Mouse (Mus musculus): ENCODE measurements around the gene Gm20388. TPM values are rescaled to one million over a fixed set of nuclear protein-coding genes. Genes with fewer than 3 reads are reported as not detected.
A peak's percentile ranks its signal among the peaks of the same experiment; 100 is the strongest.

Gm20388 gene
- polyA plus RNA-seq, 1 experiment, result 10.6 TPM

- peak overlapping the region; percentile 70 for H3K4me3 ChIP-seq (replicated peaks; ENCODE audit: control insufficient read depth, low read depth, low read length)
- peak overlapping the region; percentile 95 for H3K27ac ChIP-seq (ENCODE audit: control insufficient read depth, insufficient read depth, low read depth, low read length, poor library complexity)
- WGBS, result 1% methylated on average over 14 of the region's 14 CpGs
- TF ChIP-seq POLR2A (IDR thresholded peaks at IDR 0.05; ENCODE audit: borderline replicate concordance, control insufficient read depth, low read depth, low read length), result no peak
- no peak for TF ChIP-seq CTCF (IDR thresholded peaks at IDR 0.05; ENCODE audit: control insufficient read depth, insufficient read depth, low read length)
- H3K4me1 ChIP-seq (ENCODE audit: control insufficient read depth, insufficient read depth, low read length), result no peaks in the 10 kb centered on the region; the same call in 1 of the 2 replicates
Measured at GRCm38 (mm10) chr8:123064809-123065213, 3154.2 kb downstream of the Gm20388 start.

- H3K4me1 ChIP-seq (ENCODE audit: control insufficient read depth, insufficient read depth, low read length), result no peaks in the 10 kb centered on the region; the same call in 1 of the 2 replicates
- under 1% methylated on average over 84 of the region's 84 CpGs for WGBS
- peak overlapping the region; percentile 95 for H3K27ac ChIP-seq (ENCODE audit: control insufficient read depth, insufficient read depth, low read depth, low read length, poor library complexity)
- peak; percentile 98 for TF ChIP-seq POLR2A (IDR thresholded peaks at IDR 0.05; ENCODE audit: borderline replicate concordance, control insufficient read depth, low read depth, low read length)
- peak; percentile 47; the same call in 1 of the 2 replicates for TF ChIP-seq CTCF (IDR thresholded peaks at IDR 0.05; ENCODE audit: control insufficient read depth, insufficient read depth, low read length)
- H3K4me3 ChIP-seq (replicated peaks; ENCODE audit: control insufficient read depth, low read depth, low read length), result peak overlapping the region; percentile 98
Measured at GRCm38 (mm10) chr8:123065214-123066100, 3154.8 kb downstream of the Gm20388 start.

GRCm38 (mm10) chr8:123066101-123066683 lies 3155.6 kb downstream of the Gm20388 start:
- 22% methylated on average over 7 of the region's 7 CpGs for WGBS
- H3K27ac ChIP-seq (ENCODE audit: control insufficient read depth, insufficient read depth, low read depth, low read length, poor library complexity), result peak overlapping the region; percentile 95
- no peak for TF ChIP-seq POLR2A (IDR thresholded peaks at IDR 0.05; ENCODE audit: borderline replicate concordance, control insufficient read depth, low read depth, low read length)
- no peak for TF ChIP-seq CTCF (IDR thresholded peaks at IDR 0.05; ENCODE audit: control insufficient read depth, insufficient read depth, low read length)

GRCm38 (mm10) chr8:123071176-123071575 lies 3160.5 kb downstream of the Gm20388 start:
- no peak for TF ChIP-seq CTCF (IDR thresholded peaks at IDR 0.05; ENCODE audit: control insufficient read depth, insufficient read depth, low read length)
- TF ChIP-seq POLR2A (IDR thresholded peaks at IDR 0.05; ENCODE audit: borderline replicate concordance, control insufficient read depth, low read depth, low read length), result no peak
- H3K27ac ChIP-seq (ENCODE audit: control insufficient read depth, insufficient read depth, low read depth, low read length, poor library complexity), result no peak overlapping the region
- 77% methylated on average over 4 of the region's 4 CpGs for WGBS
- H3K4me3 ChIP-seq (replicated peaks; ENCODE audit: control insufficient read depth, low read depth, low read length), result no peak overlapping the region
- no peaks in the 10 kb centered on the region; the same call in 1 of the 2 replicates for H3K4me1 ChIP-seq (ENCODE audit: control insufficient read depth, insufficient read depth, low read length)

More at GRCm38 (mm10) chr8:123066101-123066683, 3155.6 kb downstream of the Gm20388 start:
- Histone ChIP-seq H3K4me1 (ENCODE audit: control insufficient read depth, insufficient read depth, low read length) (no peaks in the 10 kb centered on the region; the same call in 1 of the 2 replicates), H3K4me3 (replicated peaks; ENCODE audit: control insufficient read depth, low read depth, low read length) (peak overlapping the region; percentile 98)

GRCm38 (mm10) chr8:123077213-123077612 lies 3166.6 kb downstream of the Gm20388 start:
- H3K27ac ChIP-seq (ENCODE audit: control insufficient read depth, insufficient read depth, low read depth, low read length, poor library complexity), result no peak overlapping the region
- peaks cover 4% of the 10 kb centered on the region; the same call in 1 of the 2 replicates for H3K4me1 ChIP-seq (ENCODE audit: control insufficient read depth, insufficient read depth, low read length)
- no peak for TF ChIP-seq CTCF (IDR thresholded peaks at IDR 0.05; ENCODE audit: control insufficient read depth, insufficient read depth, low read length)
- TF ChIP-seq POLR2A (IDR thresholded peaks at IDR 0.05; ENCODE audit: borderline replicate concordance, control insufficient read depth, low read depth, low read length), result no peak
- no peak overlapping the region for H3K4me3 ChIP-seq (replicated peaks; ENCODE audit: control insufficient read depth, low read depth, low read length)
- WGBS, result 53% methylated on average over 6 of the region's 6 CpGs

GRCm38 (mm10) chr8:123082993-123083392 lies 3172.4 kb downstream of the Gm20388 start:
- Histone ChIP-seq H3K27ac (ENCODE audit: control insufficient read depth, insufficient read depth, low read depth, low read length, poor library complexity) (no peak overlapping the region), H3K4me1 (ENCODE audit: control insufficient read depth, insufficient read depth, low read length) (no peaks in the 10 kb centered on the region), H3K4me3 (replicated peaks; ENCODE audit: control insufficient read depth, low read depth, low read length) (no peak overlapping the region)
- TF ChIP-seq CTCF (IDR thresholded peaks at IDR 0.05; ENCODE audit: control insufficient read depth, insufficient read depth, low read length) (no peak), POLR2A (IDR thresholded peaks at IDR 0.05; ENCODE audit: borderline replicate concordance, control insufficient read depth, low read depth, low read length) (no peak)
- 94% methylated on average over 6 of the region's 6 CpGs for WGBS

GRCm38 (mm10) chr8:123083610-123084009 lies 3173.0 kb downstream of the Gm20388 start:
- H3K4me1 ChIP-seq (ENCODE audit: control insufficient read depth, insufficient read depth, low read length), result no peaks in the 10 kb centered on the region
- TF ChIP-seq POLR2A (IDR thresholded peaks at IDR 0.05; ENCODE audit: borderline replicate concordance, control insufficient read depth, low read depth, low read length) (no peak), CTCF (IDR thresholded peaks at IDR 0.05; ENCODE audit: control insufficient read depth, insufficient read depth, low read length) (no peak)
- no peak overlapping the region for H3K4me3 ChIP-seq (replicated peaks; ENCODE audit: control insufficient read depth, low read depth, low read length)
- WGBS, result 90% methylated on average over 12 of the region's 12 CpGs
- no peak overlapping the region for H3K27ac ChIP-seq (ENCODE audit: control insufficient read depth, insufficient read depth, low read depth, low read length, poor library complexity)

GRCm38 (mm10) chr8:123087289-123087688 lies 3176.6 kb downstream of the Gm20388 start:
- H3K4me1 ChIP-seq (ENCODE audit: control insufficient read depth, insufficient read depth, low read length), result no peaks in the 10 kb centered on the region
- TF ChIP-seq POLR2A (IDR thresholded peaks at IDR 0.05; ENCODE audit: borderline replicate concordance, control insufficient read depth, low read depth, low read length) (no peak), CTCF (IDR thresholded peaks at IDR 0.05; ENCODE audit: control insufficient read depth, insufficient read depth, low read length) (no peak)
- no peak overlapping the region for H3K4me3 ChIP-seq (replicated peaks; ENCODE audit: control insufficient read depth, low read depth, low read length)
- no peak overlapping the region for H3K27ac ChIP-seq (ENCODE audit: control insufficient read depth, insufficient read depth, low read depth, low read length, poor library complexity)
- 86% methylated on average over 9 of the region's 9 CpGs for WGBS

Data from bone marrow, adult 2 months (tissue).